Mouse (Mus musculus) stomach, postnatal 0 days (tissue): Measurements from ENCODE around the gene Ptpro.

Experiments used
- CTCF ChIP-seq: IDR thresholded peaks from 2 replicates; pipeline ENCODE4 v1.5.1; 2016; ENCODE audit warnings: antibody characterized with exemption, low read depth, mild to moderate bottlenecking, moderate library complexity
- EP300 ChIP-seq: optimal IDR thresholded peaks from 2 replicates; pipeline ENCODE3; 2016; ENCODE audit warnings: antibody characterized with exemption

DNA sequence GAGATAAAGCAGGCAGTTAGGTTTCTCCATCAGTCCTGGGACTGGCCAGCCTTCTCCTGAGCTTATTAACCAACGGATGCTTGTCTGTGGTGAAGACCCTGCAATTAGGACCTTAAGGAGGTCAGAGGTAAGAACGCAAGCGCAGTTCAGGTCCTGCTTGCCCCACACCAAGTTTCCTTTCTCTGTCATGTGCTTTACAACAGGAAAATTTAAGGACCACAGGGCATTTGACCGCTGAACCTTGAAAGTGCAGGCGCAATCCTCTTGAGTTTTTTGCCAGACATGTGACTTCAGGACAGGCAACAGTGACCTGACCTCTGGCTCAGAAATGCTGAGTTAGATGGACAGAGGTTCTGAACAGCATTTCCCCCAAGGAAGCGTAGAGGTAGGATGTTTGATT is 45.0 kb upstream of the Ptpro start:
- no peak for TF ChIP-seq CTCF
- no peak for TF ChIP-seq EP300
